Mouse (Mus musculus): ENCODE measurements around the gene Sgms2.

The Sgms2 gene

GRCm38 (mm10) chr3:131488403-131488802 lies 2.8 kb downstream of the Sgms2 start:
- DNase-seq (ENCODE audit: low spot score) = no peak

- no peak for DNase-seq (ENCODE audit: low spot score)
Measured at GRCm38 (mm10) chr3:131485388-131485787, 5.8 kb downstream of the Sgms2 start.

- DNase-seq (ENCODE audit: low spot score) = no peak
Measured at GRCm38 (mm10) chr3:131483650-131484049, 7.6 kb downstream of the Sgms2 start.

GRCm38 (mm10) chr3:131481976-131482712 lies 9.1 kb downstream of the Sgms2 start:
- DNase-seq (ENCODE audit: low spot score) = no peak

GRCm38 (mm10) chr3:131480659-131481058 lies 10.6 kb downstream of the Sgms2 start:
- no peak for DNase-seq (ENCODE audit: low spot score)

- no peak for DNase-seq (ENCODE audit: low spot score)
Measured at GRCm38 (mm10) chr3:131479415-131479814, 11.8 kb downstream of the Sgms2 start.

GRCm38 (mm10) chr3:131476002-131476401 lies 15.2 kb downstream of the Sgms2 start:
- DNase-seq (ENCODE audit: low spot score) = no peak

- DNase-seq (ENCODE audit: low spot score) = no peak
Measured at GRCm38 (mm10) chr3:131474526-131474925, 16.7 kb downstream of the Sgms2 start.

- DNase-seq (ENCODE audit: low spot score) = no peak
Measured at GRCm38 (mm10) chr3:131473496-131473895, 17.7 kb downstream of the Sgms2 start.

GRCm38 (mm10) chr3:131471836-131472235 lies 19.4 kb downstream of the Sgms2 start:
- DNase-seq (ENCODE audit: low spot score) = no peak

- no peak for DNase-seq (ENCODE audit: low spot score)
Measured at GRCm38 (mm10) chr3:131471435-131471834, 19.8 kb downstream of the Sgms2 start.

- no peak for DNase-seq (ENCODE audit: low spot score)
Measured at GRCm38 (mm10) chr3:131470837-131471236, 20.4 kb downstream of the Sgms2 start.

GRCm38 (mm10) chr3:131469636-131470035 lies 21.6 kb downstream of the Sgms2 start:
- DNase-seq (ENCODE audit: low spot score) = no peak

GRCm38 (mm10) chr3:131466371-131466770 lies 24.8 kb downstream of the Sgms2 start:
- DNase-seq (ENCODE audit: low spot score) = no peak

- DNase-seq (ENCODE audit: low spot score) = no peak
Measured at GRCm38 (mm10) chr3:131465536-131466260, 25.5 kb downstream of the Sgms2 start.

- no peak for DNase-seq (ENCODE audit: low spot score)
Measured at GRCm38 (mm10) chr3:131372996-131373395, 118.2 kb downstream of the Sgms2 start.

GRCm38 (mm10) chr3:131368678-131369077 lies 122.5 kb downstream of the Sgms2 start:
- no peak for DNase-seq (ENCODE audit: low spot score)

GRCm38 (mm10) chr3:131367452-131367851 lies 123.8 kb downstream of the Sgms2 start:
- no peak for DNase-seq (ENCODE audit: low spot score)

GRCm38 (mm10) chr3:131364632-131365446 lies 126.4 kb downstream of the Sgms2 start:
- DNase-seq (ENCODE audit: low spot score) = no peak

- no peak for DNase-seq (ENCODE audit: low spot score)
Measured at GRCm38 (mm10) chr3:131364194-131364593, 127.0 kb downstream of the Sgms2 start.

- DNase-seq (ENCODE audit: low spot score) = no peak
Measured at GRCm38 (mm10) chr3:131363602-131364001, 127.6 kb downstream of the Sgms2 start.

- DNase-seq (ENCODE audit: low spot score) = no peak
Measured at GRCm38 (mm10) chr3:131361960-131362359, 129.3 kb downstream of the Sgms2 start.

GRCm38 (mm10) chr3:131359011-131359410 lies 132.2 kb downstream of the Sgms2 start:
- no peak for DNase-seq (ENCODE audit: low spot score)

Data from spleen, adult 12 weeks (tissue).